Mouse (Mus musculus) left cerebral cortex, postnatal 4 days (tissue): Measurements from ENCODE around the gene Fam205a3. TPM values are rescaled to one million over a fixed set of nuclear protein-coding genes. Genes with fewer than 3 reads are reported as not detected.
"Not testable (repeated sequence)": the region's sequence is repeated elsewhere in the genome, so short reads cannot be mapped to it uniquely, and the experiment has no call there.

Experiments used
- DNase-seq: peaks from one replicate; pipeline ENCODE4 v3.0.0-alpha.2; 2022
- intact Hi-C: fragments of 180-260 bp; cut with DNase I; formaldehyde crosslinking; loops from one replicate; pipeline ENCODE4 v1.15.1; 2025
- total RNA-seq, 2 experiments: library from RNA; stranded (reverse); gene quantifications; 2 replicates each; pipeline ENCODE4 v1.2.3; 2021

Fam205a3 gene
- total RNA-seq: under 1 TPM in 1 of 2 experiments, not detected in 1; 0.08 TPM

DNA sequence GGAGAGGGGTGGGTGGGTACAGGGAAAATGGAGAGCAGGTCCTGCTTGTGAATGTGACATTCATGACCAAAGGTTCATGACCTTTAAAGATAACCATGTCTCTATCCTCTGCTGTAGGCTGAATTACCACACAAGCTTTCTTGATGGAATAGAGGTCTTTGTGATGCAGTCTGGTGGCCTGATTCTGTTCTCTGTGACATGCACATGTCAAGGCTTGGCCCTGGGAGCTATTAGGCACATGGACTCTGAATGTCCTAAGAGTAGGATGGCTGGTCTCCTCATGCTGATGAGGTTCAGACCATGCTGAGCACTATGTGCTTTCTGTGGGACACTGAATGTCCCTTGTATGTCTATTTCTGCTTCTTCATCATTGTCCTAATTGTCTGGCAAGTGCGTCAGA is at the start of gene Fam205a3:
Gene Fam205a3, plus strand, starts transcription at position 301 of the 400 bp plus-strand sequence.
- DNase-seq, intact Hi-C loops: not testable (repeated sequence)

DNA sequence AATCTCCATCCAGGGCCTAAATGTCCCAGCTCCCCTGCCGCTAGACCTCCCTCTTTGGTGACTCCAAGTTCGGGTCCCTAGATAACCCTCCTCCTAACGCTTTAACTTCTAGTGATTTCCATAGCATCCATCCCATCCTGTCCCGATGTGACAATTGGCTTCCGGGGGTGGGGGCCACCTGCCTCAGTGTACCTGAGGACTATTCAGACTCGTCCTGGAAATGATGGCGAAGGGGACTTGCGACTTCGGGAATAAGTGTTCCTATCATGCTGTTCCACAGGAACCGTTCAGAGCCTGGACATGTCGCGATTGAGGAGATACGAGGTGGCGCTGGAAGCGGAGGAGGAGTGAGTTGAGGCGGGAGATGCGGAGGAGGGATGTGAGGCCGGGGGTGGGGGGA is 24.2 kb upstream of the Fam205a3 start, which contains the start of gene Gm21953:
Gene Gm21953, plus strand, starts transcription at position 301 of the 400 bp plus-strand sequence.
- intact Hi-C loops, DNase-seq: not testable (repeated sequence)

Other genes with a start within 250 kb of the Fam205a3 start
- not detected for gene Gm3893, start 227.1 kb upstream of the Fam205a3 start, total RNA-seq
- 1 to 10 TPM in 1 of 2 experiments, not detected in 1; 7.7 TPM for gene Gm13304, start 203.5 kb upstream of the Fam205a3 start, total RNA-seq
- 10 to 100 TPM; 19.8 to 24.4 TPM for gene Gm13306, start 164.9 kb upstream of the Fam205a3 start, total RNA-seq
- gene Gm13305, start 149.7 kb upstream of the Fam205a3 start, total RNA-seq: 1 to 10 TPM in 1 of 2 experiments, under 1 TPM in 1; 0.72 to 1.1 TPM
- gene Gm10600, start 77.7 kb upstream of the Fam205a3 start, total RNA-seq: 1 to 10 TPM; 6.6 to 7.0 TPM
- gene Ccl21b, start 62.6 kb upstream of the Fam205a3 start, total RNA-seq: not detected
- not detected for gene Gm21953, start 24.1 kb upstream of the Fam205a3 start, total RNA-seq
- gene Gm21586, start 121.0 kb downstream of the Fam205a3 start, total RNA-seq: not detected
- 1 to 10 TPM; 4.0 to 4.2 TPM for gene Gm2163, start 148.4 kb downstream of the Fam205a3 start, total RNA-seq
- gene Fam205a2, start 209.8 kb downstream of the Fam205a3 start, total RNA-seq: under 1 TPM in 1 of 2 experiments, not detected in 1; 0.08 TPM